Mouse (Mus musculus) intestine, embryonic 14.5 days (tissue): Measurements from ENCODE around the gene Atp1b2. TPM values are rescaled to one million over a fixed set of nuclear protein-coding genes. Genes with fewer than 3 reads are reported as not detected.
A peak's percentile ranks its signal among the peaks of the same experiment; 100 is the strongest.
"Not testable (repeated sequence)": the region's sequence is repeated elsewhere in the genome, so short reads cannot be mapped to it uniquely, and the experiment has no call there.

Experiments
- ATAC-seq: fragments of 200-750 bp; cut with Nextera tagmentation; replicated peaks from 2 replicates; pipeline ENCODE4 v1.8.0; 2017; ENCODE audit warnings: low read depth, moderate number of reproducible peaks, moderate TSS enrichment, moderate library complexity; ENCODE audit not compliant: low FRiP score, low TSS enrichment
- DNase-seq: peaks from one replicate; pipeline ENCODE4 v3.0.0-alpha.2; 2018; ENCODE audit warnings: low spot score
- H3K27ac ChIP-seq: fragments of 300-500 bp; sonication (generic); 2 replicates; pipeline ENCODE4 v1.5.1; 2014; ENCODE audit warnings: low read depth, mild to moderate bottlenecking, control low read depth
- H3K27me3 ChIP-seq: fragments of 300-500 bp; sonication (generic); replicated peaks from 2 replicates; pipeline ENCODE4 v1.6.1; 2014; ENCODE audit warnings: low read length, control low read depth; ENCODE audit not compliant: control insufficient read depth, insufficient read depth
- H3K36me3 ChIP-seq: fragments of 300-500 bp; sonication (generic); 2 replicates; pipeline ENCODE4 v1.6.1; 2014; ENCODE audit warnings: low read length, control low read depth; ENCODE audit not compliant: control insufficient read depth, insufficient read depth
- H3K4me1 ChIP-seq: fragments of 300-500 bp; sonication (generic); replicated peaks from 2 replicates; pipeline ENCODE4 v1.6.1; 2014; ENCODE audit warnings: low read length, control low read depth, mixed read lengths; ENCODE audit not compliant: control insufficient read depth, insufficient read depth
- H3K4me2 ChIP-seq: fragments of 300-500 bp; sonication (generic); 2 replicates; pipeline ENCODE4 v1.6.1; 2014; ENCODE audit warnings: low read length
- H3K4me3 ChIP-seq: fragments of 300-500 bp; sonication (generic); 2 replicates; pipeline ENCODE4 v1.5.1; 2014; ENCODE audit warnings: low read depth, low read length, control low read depth, mixed read lengths
- H3K9ac ChIP-seq: fragments of 300-500 bp; sonication (generic); 2 replicates; pipeline ENCODE4 v1.6.1; 2014; ENCODE audit warnings: mild to moderate bottlenecking, low read length
- H3K9me3 ChIP-seq: fragments of 300-500 bp; sonication (generic); 2 replicates; pipeline ENCODE4 v1.6.1; 2016; ENCODE audit warnings: low read length, control low read depth; ENCODE audit not compliant: control insufficient read depth
- WGBS: fragments of 180-500 bp; shearing (Covaris S2); extraction: QIAGEN DNeasy Blood & Tissue Kit; methylation state at CpG from one replicate; pipeline ENCODE4 v1.1.7; 2014; 5-methylcytosine and 5-hydroxymethylcytosine counted together
- polyA plus RNA-seq: library from polyadenylated mRNA; unstranded; fragments of >200 nt; fragmentation: Nextera tagmentation; extraction: Ambion mirVana; gene quantifications from 2 replicates; pipeline ENCODE4 v1.2.1, GENCODE M21; 2014

The Atp1b2 gene
- polyA plus RNA-seq, 1 experiment from 2014 or later, result 7.3 TPM

DNA sequence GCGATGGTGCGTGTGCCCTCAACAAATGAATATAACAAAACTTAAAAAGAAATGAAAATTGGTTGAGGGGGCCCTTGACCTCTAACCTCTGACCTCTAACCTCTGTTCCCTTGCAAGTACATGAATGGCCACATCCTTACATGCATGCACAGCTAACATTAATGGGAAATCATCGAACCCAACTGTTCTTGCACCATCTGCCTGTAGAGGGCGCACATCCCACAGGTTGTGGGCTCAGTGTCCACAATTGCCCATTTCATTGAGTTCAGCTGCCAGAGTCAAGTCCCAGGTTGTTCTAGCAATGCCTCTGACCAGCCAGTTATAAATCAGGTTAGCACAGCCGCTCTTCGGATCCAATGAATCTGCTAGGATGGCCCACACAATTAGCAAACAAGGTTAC, 22.5 kb upstream of the Atp1b2 start:
- Histone ChIP-seq H3K9ac (no peak overlapping the region), H3K4me3 (no peak overlapping the region), H3K4me1 (peaks cover 3% of the 10 kb centered on the region; the same call in 1 of the 2 replicates), H3K36me3 (no peaks in the 10 kb centered on the region), H3K9me3 (no peaks in the 10 kb centered on the region), H3K27me3 (no peaks in the 10 kb centered on the region), H3K4me2 (no peak overlapping the region), H3K27ac (no peak overlapping the region)
- WGBS, result 36% methylated on average over 6 of the region's 6 CpGs
- DNase-seq, result peak; percentile 92
- ATAC-seq, result no peak

DNA sequence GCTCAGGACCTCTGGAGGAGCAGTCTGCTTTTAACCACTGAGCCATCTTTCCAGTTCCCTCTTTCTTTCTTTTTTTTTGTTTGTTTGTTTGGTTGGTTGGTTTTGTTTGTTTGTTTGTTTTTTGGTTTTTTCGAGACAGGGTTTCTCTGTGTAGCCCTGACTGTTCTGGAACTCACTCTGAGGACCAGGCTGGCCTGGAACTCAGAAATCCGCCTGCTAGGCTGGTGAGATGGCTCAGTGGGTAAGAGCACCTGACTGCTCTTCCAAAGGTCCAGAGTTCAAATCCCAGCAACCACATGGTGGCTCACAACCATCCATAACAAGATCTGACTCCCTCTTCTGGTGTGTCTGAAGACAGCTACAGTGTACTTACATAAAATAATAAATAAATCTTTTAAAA, 18.6 kb upstream of the Atp1b2 start:
- H3K4me3 ChIP-seq, ATAC-seq, H3K9me3 ChIP-seq, H3K9ac ChIP-seq, H3K4me1 ChIP-seq, DNase-seq, H3K27me3 ChIP-seq, H3K27ac ChIP-seq, H3K4me2 ChIP-seq, H3K36me3 ChIP-seq: not testable (repeated sequence)
- WGBS, result 74% methylated on average over 2 of the region's 2 CpGs

DNA sequence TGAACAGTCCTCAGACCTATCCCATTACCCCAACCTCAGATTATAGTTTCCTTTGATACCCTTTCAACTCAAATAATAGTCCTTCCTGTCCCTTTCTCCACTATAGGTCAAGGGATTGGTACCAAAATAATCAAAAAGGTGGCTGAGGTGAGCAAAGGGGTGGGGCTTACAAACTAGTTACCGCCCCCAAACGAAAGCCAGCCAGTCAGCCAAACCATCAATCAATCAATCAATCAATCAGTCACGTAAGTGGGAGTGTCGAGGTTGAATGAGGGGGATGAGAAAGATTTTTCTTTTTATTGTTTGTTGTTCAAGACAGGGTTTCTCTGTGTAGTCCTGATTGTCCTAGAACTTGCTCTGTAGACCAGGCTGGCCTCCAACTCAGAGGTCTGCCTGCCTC, 17.3 kb upstream of the Atp1b2 start:
- Histone ChIP-seq H3K4me3 (0 out of 2 replicates have a peak overlapping the region, but pooled peaks have one; percentile 44), H3K4me2 (peak overlapping the region; percentile 73), H3K36me3 (no peaks in the 10 kb centered on the region), H3K9ac (peak overlapping the region; percentile 52), H3K27ac (no peak overlapping the region), H3K27me3 (no peaks in the 10 kb centered on the region), H3K9me3 (no peaks in the 10 kb centered on the region), H3K4me1 (peaks cover 9% of the 10 kb centered on the region)
- ATAC-seq, result no peak
- 68% methylated on average over 4 of the region's 4 CpGs for WGBS
- no peak for DNase-seq

DNA sequence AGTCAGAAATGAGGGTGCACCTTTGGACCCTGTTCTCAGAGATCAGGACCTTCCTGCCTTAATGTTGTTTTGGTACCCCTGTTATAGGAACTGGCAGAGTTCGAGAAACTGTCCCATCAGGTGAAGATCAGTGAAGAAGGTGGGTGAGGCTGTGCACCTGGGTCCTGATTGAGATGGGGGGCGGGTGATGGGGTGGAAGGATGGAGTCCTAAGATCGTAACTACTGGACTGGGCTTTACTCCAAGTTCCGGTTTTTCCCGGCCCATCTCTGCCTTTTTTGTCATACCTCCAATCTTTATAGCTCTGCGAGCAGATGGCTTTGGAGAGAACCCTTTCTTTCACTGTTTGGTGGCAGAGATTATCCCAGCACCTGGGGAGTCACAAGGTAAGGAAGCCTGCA, 16.7 kb upstream of the Atp1b2 start:
- Histone ChIP-seq H3K9ac (peak overlapping the region; percentile 52), H3K4me1 (peaks cover 9% of the 10 kb centered on the region), H3K4me2 (peak overlapping the region; percentile 73), H3K27me3 (no peaks in the 10 kb centered on the region), H3K4me3 (peak overlapping the region; percentile 44), H3K36me3 (no peaks in the 10 kb centered on the region), H3K27ac (peak overlapping the region; percentile 34), H3K9me3 (no peaks in the 10 kb centered on the region)
- 26% methylated on average over 6 of the region's 6 CpGs for WGBS
- no peak for DNase-seq
- ATAC-seq, result peak; percentile 48; the same call in 1 of the 2 replicates

DNA sequence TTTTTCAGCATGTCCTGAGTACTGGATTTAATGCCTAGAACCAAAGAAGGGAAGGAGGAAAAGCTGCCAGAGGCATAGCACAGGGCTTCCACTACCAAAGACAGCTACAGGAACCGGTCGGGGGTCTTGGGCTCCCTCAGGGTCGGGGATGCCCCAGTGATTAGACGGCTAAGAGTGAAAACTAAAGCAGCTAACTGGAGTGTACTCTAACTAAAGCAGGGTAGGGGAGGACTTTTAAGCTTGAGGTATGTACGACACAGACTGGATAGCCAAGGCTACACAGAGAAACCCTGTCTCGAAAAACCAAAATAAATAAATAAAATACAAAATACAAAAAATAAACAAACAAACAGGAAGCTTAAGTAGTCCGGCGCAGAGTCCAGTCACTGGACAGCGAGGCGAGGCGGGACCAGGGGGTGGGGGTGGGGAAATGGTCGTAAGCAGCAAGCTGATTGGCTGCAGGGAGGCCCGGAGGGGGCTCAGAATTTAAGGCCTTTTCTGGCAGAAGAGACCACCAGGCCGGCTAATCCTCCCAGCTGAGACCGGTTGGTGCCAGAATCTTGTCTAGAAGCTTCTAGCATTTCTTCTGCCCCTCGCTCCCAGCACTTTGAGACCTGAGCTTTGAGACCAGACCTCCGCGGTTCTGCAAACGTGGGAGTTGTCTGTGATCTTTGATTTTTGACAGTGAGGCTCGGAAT, 16.0 kb upstream of the Atp1b2 start, which contains the start of gene Sat2:
Gene Sat2 (plus strand): TSS at position 454 of the 698 bp plus-strand sequence.
- peak; percentile 82 for ATAC-seq
- Histone ChIP-seq H3K4me1 (peaks cover 9% of the 10 kb centered on the region), H3K27ac (peak within 1 kb of the TSS; percentile 34), H3K4me2 (peak within 1 kb of the TSS; percentile 73), H3K9ac (peak within 1 kb of the TSS; percentile 52), H3K27me3 (no peaks in the 10 kb centered on the region), H3K4me3 (peak within 1 kb of the TSS; percentile 44), H3K36me3 (no peaks in the 10 kb centered on the region), H3K9me3 (no peaks in the 10 kb centered on the region)
- WGBS, result 1% methylated on average over 20 of the region's 20 CpGs
- peak; percentile 82 for DNase-seq

DNA sequence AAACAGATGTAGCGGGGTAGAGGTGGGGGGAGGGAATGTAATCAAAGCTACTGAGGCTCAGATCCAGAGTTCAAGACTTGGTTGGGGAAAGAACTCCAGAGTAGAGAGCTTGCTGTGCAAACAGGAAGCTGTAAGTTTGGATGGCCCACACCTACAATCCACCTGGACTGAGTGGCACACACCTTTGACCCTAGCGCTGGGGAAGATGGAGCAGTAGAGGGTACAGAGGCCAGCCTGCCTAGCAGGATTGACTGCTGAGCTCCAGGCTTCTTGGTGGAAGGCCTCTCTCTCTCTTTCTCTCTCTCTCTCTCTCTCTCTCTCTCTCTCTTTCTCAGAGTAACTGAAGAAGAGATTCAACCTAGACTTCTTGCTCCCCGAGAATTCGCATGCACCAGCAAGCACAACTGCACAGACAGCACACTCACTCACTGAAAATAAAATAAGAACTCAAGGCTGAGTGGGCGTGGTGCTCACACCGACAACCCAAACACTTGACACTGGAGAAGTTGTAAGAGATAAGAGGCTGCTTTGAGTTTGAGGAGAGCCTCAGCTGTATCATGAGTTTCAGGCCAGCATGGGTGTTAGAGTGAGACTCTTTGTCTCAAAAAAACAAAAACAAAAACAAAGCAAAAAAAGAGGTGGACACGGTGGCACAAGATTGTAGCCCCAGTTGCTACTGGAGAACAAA, 14.8 kb upstream of the Atp1b2 start:
- H3K4me3 ChIP-seq, result no peak overlapping the region
- DNase-seq (no peak), ATAC-seq (no peak)
- 74% methylated on average over 7 of the region's 7 CpGs for WGBS
- no peak overlapping the region for H3K4me2 ChIP-seq
- no peaks in the 10 kb centered on the region for H3K27me3 ChIP-seq
- no peak overlapping the region for H3K27ac ChIP-seq
- H3K4me1 ChIP-seq, result peaks cover 9% of the 10 kb centered on the region
- H3K9ac ChIP-seq, result no peak overlapping the region
- H3K9me3 ChIP-seq, result no peaks in the 10 kb centered on the region
- no peaks in the 10 kb centered on the region for H3K36me3 ChIP-seq

DNA sequence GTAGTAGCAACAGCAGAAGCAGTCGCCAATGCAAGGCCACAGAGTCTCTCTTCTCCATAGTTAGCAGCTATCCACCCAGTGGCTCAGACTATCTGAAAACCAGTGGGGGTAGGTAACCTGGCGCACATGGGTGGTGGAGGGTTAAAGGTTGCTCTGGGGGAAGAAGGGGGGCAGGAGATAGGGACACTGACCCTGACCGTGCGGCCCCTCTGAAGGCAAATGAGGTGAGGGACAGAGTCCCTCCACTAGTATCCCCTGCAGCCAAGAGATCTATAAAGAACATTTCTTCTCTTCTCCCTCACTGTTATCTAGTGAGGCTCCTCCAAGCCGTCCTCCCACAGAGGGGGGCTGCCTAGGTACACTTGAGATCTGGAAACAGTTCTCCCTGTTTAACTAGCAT, 12.1 kb upstream of the Atp1b2 start, which contains the start of gene Shbg:
Gene Shbg (minus strand): TSS at position 101 of the 400 bp plus-strand sequence.
- ATAC-seq, result no peak
- WGBS, result 62% methylated on average over 5 of the region's 5 CpGs
- H3K27ac ChIP-seq, result no peak within 1 kb of the TSS
- DNase-seq, result no peak
- peaks cover 12% of the 10 kb centered on the region for H3K4me1 ChIP-seq
- H3K9me3 ChIP-seq, result no peaks in the 10 kb centered on the region
- H3K9ac ChIP-seq, result no peak within 1 kb of the TSS
- H3K36me3 ChIP-seq, result no peaks in the 10 kb centered on the region
- no peak within 1 kb of the TSS for H3K4me2 ChIP-seq
- H3K27me3 ChIP-seq, result no peaks in the 10 kb centered on the region
- no peak within 1 kb of the TSS for H3K4me3 ChIP-seq

DNA sequence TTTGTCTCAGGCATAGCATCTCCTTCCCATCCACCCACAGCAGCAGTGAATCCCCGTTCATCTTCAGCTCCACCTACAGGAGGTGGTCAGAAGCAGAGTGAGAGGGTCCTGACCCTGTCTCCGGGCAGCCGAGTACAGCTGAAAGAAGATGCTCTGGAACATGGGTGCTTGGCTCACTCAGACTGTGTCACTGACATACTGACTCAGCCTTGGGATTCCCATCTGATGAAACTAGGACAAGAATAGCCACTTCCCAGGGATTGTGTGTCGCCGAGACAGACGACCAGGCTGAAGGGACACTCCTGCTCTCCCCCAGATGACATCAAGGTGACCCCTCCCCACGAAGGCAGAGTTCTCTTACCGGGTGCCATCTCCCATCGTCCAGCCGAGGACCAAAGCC, 11.0 kb upstream of the Atp1b2 start:
- no peaks in the 10 kb centered on the region for H3K36me3 ChIP-seq
- no peak overlapping the region for H3K4me3 ChIP-seq
- no peak overlapping the region for H3K4me2 ChIP-seq
- no peak overlapping the region for H3K9ac ChIP-seq
- peaks cover 7% of the 10 kb centered on the region; the same call in 1 of the 2 replicates for H3K4me1 ChIP-seq
- H3K27ac ChIP-seq, result no peak overlapping the region
- ATAC-seq, result no peak
- 56% methylated on average over 10 of the region's 10 CpGs for WGBS
- H3K9me3 ChIP-seq, result no peaks in the 10 kb centered on the region
- H3K27me3 ChIP-seq, result no peaks in the 10 kb centered on the region
- DNase-seq, result no peak
